Mouse (Mus musculus) liver, embryonic 11.5 days (tissue): ENCODE results near the gene Abr. TPM values are rescaled to one million over a fixed set of nuclear protein-coding genes. Genes with fewer than 3 reads are reported as not detected.

Source experiments
- ATAC-seq: fragments of 200-750 bp; cut with Nextera tagmentation; replicated peaks from 2 replicates; pipeline ENCODE4 v1.8.0; 2017; ENCODE audit warnings: moderate number of reproducible peaks, mild to moderate bottlenecking, moderate TSS enrichment, moderate library complexity; ENCODE audit not compliant: low FRiP score
- DNase-seq: peaks from one replicate; pipeline ENCODE4 v3.0.0-alpha.2; 2017; ENCODE audit warnings: low spot score
- H3K27ac ChIP-seq: fragments of 300-500 bp; sonication (generic); 2 replicates; pipeline ENCODE4 v1.5.1; 2014; ENCODE audit warnings: mild to moderate bottlenecking, low read depth, low read length, control low read depth
- H3K27me3 ChIP-seq: fragments of 300-500 bp; sonication (generic); replicated peaks from 2 replicates; pipeline ENCODE4 v1.6.1; 2014; ENCODE audit warnings: low read length, mixed read lengths; ENCODE audit not compliant: control insufficient read depth, insufficient read depth
- H3K36me3 ChIP-seq: fragments of 300-500 bp; sonication (generic); 2 replicates; pipeline ENCODE4 v1.6.1; 2014; ENCODE audit warnings: mild to moderate bottlenecking, low read length, moderate library complexity, mixed read lengths; ENCODE audit not compliant: control insufficient read depth, insufficient read depth
- H3K4me1 ChIP-seq: fragments of 300-500 bp; sonication (generic); replicated peaks from 2 replicates; pipeline ENCODE4 v1.6.1; 2014; ENCODE audit warnings: low read length, mixed read lengths; ENCODE audit not compliant: control insufficient read depth, insufficient read depth
- H3K4me2 ChIP-seq: fragments of 300-500 bp; sonication (generic); 2 replicates; pipeline ENCODE4 v1.6.1; 2014; ENCODE audit warnings: mild to moderate bottlenecking, control low read depth, moderate library complexity
- H3K4me3 ChIP-seq: fragments of 300-500 bp; sonication (generic); 2 replicates; pipeline ENCODE4 v1.5.1; 2014; ENCODE audit warnings: low read depth, low read length, control low read depth
- H3K9ac ChIP-seq: fragments of 300-500 bp; sonication (generic); 2 replicates; pipeline ENCODE4 v1.6.1; 2014; ENCODE audit warnings: low read depth, low read length, control low read depth
- H3K9me3 ChIP-seq: fragments of 300-500 bp; sonication (generic); 2 replicates; pipeline ENCODE4 v1.6.1; 2016; ENCODE audit warnings: low read length, inconsistent platforms, mixed read lengths; ENCODE audit not compliant: control insufficient read depth
- WGBS: fragments of 180-500 bp; shearing (Covaris S2); extraction: QIAGEN DNeasy Blood & Tissue Kit; methylation state at CpG from one replicate; pipeline ENCODE4 v1.1.7; 2014; 5-methylcytosine and 5-hydroxymethylcytosine counted together
- polyA plus RNA-seq: library from polyadenylated mRNA; unstranded; fragments of >200 nt; fragmentation: Nextera tagmentation; extraction: Ambion mirVana; gene quantifications from 2 replicates; pipeline ENCODE4 v1.2.1, GENCODE M21; 2014

Abr gene
- polyA plus RNA-seq, 1 experiment from 2014 or later: 11.6 TPM

- no peak for DNase-seq
- no peak overlapping the region for H3K4me2 ChIP-seq
- H3K4me1 ChIP-seq: no peaks in the 10 kb centered on the region; the same call in 1 of the 2 replicates
- ATAC-seq: no peak
- no peaks in the 10 kb centered on the region for H3K27me3 ChIP-seq
- H3K36me3 ChIP-seq: peaks cover 4% of the 10 kb centered on the region; the same call in 1 of the 2 replicates
- no peak overlapping the region for H3K9ac ChIP-seq
- no peak overlapping the region for H3K4me3 ChIP-seq
- H3K9me3 ChIP-seq: no peaks in the 10 kb centered on the region
- 61% methylated on average over 15 of the region's 15 CpGs for WGBS
- H3K27ac ChIP-seq: no peak overlapping the region
Observed at GRCm38 (mm10) chr11:76449520-76450201, 172.5 kb downstream of the Abr start.

DNA sequence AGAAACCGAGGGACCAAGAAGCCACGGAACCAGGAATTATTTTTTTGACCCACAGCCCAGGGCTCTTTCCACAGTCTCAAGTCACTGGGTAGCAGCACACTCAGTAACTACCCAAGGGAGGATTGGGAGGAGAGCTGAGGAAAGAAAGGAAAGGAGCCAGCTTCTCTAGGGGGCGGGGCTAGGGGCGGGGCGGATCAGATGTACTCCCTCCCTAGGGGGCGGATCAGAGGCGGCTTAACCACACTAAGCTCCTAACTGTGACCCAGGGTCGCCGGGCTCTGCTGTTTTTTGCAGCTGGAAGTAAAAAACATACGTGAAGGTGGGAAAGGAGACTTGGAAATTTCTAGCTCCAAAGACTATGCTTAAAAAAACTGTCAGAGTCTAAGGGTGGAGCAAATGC, 175.9 kb downstream of the Abr start:
- no peaks in the 10 kb centered on the region for H3K36me3 ChIP-seq
- no peaks in the 10 kb centered on the region; the same call in 1 of the 2 replicates for H3K4me1 ChIP-seq
- H3K27ac ChIP-seq: no peak overlapping the region
- H3K4me2 ChIP-seq: peak overlapping the region; percentile 34
- H3K4me3 ChIP-seq: no peak overlapping the region
- DNase-seq (no peak), ATAC-seq (0 out of 2 replicates have a peak, but pooled peaks have one; percentile 51)
- H3K9me3 ChIP-seq: no peaks in the 10 kb centered on the region
- no peaks in the 10 kb centered on the region for H3K27me3 ChIP-seq
- WGBS: 6% methylated on average over 10 of the region's 10 CpGs
- no peak overlapping the region for H3K9ac ChIP-seq

- Histone ChIP-seq H3K4me2 (no peak overlapping the region), H3K27me3 (no peaks in the 10 kb centered on the region), H3K36me3 (no peaks in the 10 kb centered on the region), H3K9ac (no peak overlapping the region), H3K4me1 (no peaks in the 10 kb centered on the region; the same call in 1 of the 2 replicates), H3K4me3 (no peak overlapping the region), H3K9me3 (no peaks in the 10 kb centered on the region), H3K27ac (no peak overlapping the region)
- DNase-seq (no peak), ATAC-seq (no peak)
- WGBS: 67% methylated on average over 8 of the region's 8 CpGs
Observed at GRCm38 (mm10) chr11:76445459-76445858, 176.7 kb downstream of the Abr start.

GRCm38 (mm10) chr11:76439666-76440065, 182.4 kb downstream of the Abr start:
- no peak overlapping the region for H3K9ac ChIP-seq
- H3K4me2 ChIP-seq: no peak overlapping the region
- H3K9me3 ChIP-seq: no peaks in the 10 kb centered on the region
- no peak overlapping the region for H3K4me3 ChIP-seq
- 32% methylated on average over 3 of the region's 3 CpGs for WGBS
- DNase-seq (no peak), ATAC-seq (no peak)
- peaks cover 20% of the 10 kb centered on the region for H3K27me3 ChIP-seq
- no peaks in the 10 kb centered on the region for H3K36me3 ChIP-seq
- H3K4me1 ChIP-seq: 0 out of 2 replicates have a peak, but pooled peaks cover 6% of the 10 kb centered on the region
- H3K27ac ChIP-seq: no peak overlapping the region

- H3K4me3 ChIP-seq: peak overlapping the region; percentile 31
- H3K27me3 ChIP-seq: peaks cover 20% of the 10 kb centered on the region
- DNase-seq (peak; percentile 59), ATAC-seq (no peak; the same call in 1 of the 2 replicates)
- H3K36me3 ChIP-seq: no peaks in the 10 kb centered on the region
- H3K4me2 ChIP-seq: peak overlapping the region; percentile 60
- H3K4me1 ChIP-seq: 0 out of 2 replicates have a peak, but pooled peaks cover 6% of the 10 kb centered on the region
- peak overlapping the region; percentile 68; the same call in 1 of the 2 replicates for H3K27ac ChIP-seq
- H3K9ac ChIP-seq: no peak overlapping the region; the same call in 1 of the 2 replicates
- 17% methylated on average over 27 of the region's 28 CpGs for WGBS
- no peaks in the 10 kb centered on the region for H3K9me3 ChIP-seq
Observed at GRCm38 (mm10) chr11:76436864-76437437, 185.2 kb downstream of the Abr start.

GRCm38 (mm10) chr11:76436009-76436408, 186.1 kb downstream of the Abr start:
- DNase-seq (no peak), ATAC-seq (no peak)
- Histone ChIP-seq H3K4me3 (no peak overlapping the region), H3K9ac (no peak overlapping the region), H3K4me1 (0 out of 2 replicates have a peak, but pooled peaks cover 6% of the 10 kb centered on the region), H3K4me2 (no peak overlapping the region), H3K9me3 (no peaks in the 10 kb centered on the region), H3K27ac (no peak overlapping the region), H3K27me3 (peaks cover 20% of the 10 kb centered on the region), H3K36me3 (no peaks in the 10 kb centered on the region)
- WGBS: 77% methylated on average over 5 of the region's 5 CpGs

DNA sequence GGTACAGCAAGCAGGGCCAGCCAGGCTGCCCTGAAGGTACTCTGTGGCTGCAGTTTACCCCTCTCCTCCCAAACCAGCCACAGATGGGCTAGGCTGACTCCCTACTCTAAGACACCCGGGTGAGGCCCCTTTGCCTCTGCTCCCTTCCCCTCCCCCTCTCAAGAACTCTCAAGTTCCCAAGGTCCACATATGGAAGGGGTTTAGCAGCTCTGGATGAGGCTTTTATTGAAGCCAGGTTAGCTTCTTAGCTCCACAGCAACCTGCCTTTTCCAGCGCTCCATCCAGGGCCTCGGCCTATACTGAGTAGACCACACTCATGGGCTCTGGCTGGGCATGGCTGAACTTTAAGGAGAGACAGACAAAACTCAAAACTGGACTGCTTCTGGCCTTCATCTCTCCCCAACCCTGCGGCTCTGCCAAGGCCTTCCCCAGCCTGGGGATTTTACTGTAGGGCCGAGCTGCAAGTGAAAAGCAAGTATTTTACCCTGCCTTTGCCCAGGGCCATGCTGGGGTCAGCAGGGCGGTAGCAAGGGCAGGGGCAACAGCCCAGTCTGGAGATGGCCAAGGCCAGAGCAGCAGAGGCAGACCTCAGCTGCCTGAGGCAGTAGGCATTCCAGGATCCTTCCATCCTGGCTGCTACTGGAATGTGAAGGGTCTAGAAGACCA, 192.0 kb downstream of the Abr start:
- Histone ChIP-seq H3K9ac (no peak overlapping the region), H3K4me2 (no peak overlapping the region), H3K27me3 (no peaks in the 10 kb centered on the region), H3K4me1 (no peaks in the 10 kb centered on the region), H3K27ac (no peak overlapping the region), H3K36me3 (no peaks in the 10 kb centered on the region), H3K4me3 (no peak overlapping the region), H3K9me3 (no peaks in the 10 kb centered on the region)
- no peak for DNase-seq
- 71% methylated on average over 6 of the region's 6 CpGs for WGBS
- ATAC-seq: no peak

DNA sequence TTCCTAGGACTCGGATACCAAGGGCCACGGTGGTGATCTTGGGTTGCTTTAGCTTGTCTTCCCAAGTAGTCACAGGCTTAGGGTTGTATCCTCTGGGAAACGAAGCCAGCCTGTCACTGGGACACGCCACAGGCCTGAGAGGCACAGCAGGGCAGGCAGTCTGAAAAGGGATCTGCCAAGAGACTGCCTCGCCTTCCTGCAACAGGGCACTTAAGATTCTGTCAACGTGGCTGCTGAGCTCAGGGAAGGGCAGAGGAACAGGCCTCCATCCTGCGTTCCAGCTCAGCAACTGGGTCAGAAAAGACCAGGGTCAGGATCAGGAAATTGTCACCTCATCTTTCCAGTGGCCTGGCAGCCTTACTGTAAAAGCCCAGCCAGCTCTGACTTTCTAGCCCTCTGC, 192.6 kb downstream of the Abr start:
- Histone ChIP-seq H3K4me1 (no peaks in the 10 kb centered on the region), H3K4me2 (no peak overlapping the region), H3K9ac (no peak overlapping the region), H3K27me3 (no peaks in the 10 kb centered on the region), H3K27ac (no peak overlapping the region), H3K36me3 (no peaks in the 10 kb centered on the region), H3K4me3 (no peak overlapping the region), H3K9me3 (no peaks in the 10 kb centered on the region)
- no peak for ATAC-seq
- DNase-seq: no peak
- WGBS: 68% methylated on average over 7 of the region's 7 CpGs
